Mouse (Mus musculus): ENCODE results near the gene Metrnl. TPM values are rescaled to one million over a fixed set of nuclear protein-coding genes. Genes with fewer than 3 reads are reported as not detected.
A peak's percentile ranks its signal among the peaks of the same experiment; 100 is the strongest.

The Metrnl gene
- polyA plus RNA-seq, 1 experiment from 2014 or later: 18.9 TPM

DNA sequence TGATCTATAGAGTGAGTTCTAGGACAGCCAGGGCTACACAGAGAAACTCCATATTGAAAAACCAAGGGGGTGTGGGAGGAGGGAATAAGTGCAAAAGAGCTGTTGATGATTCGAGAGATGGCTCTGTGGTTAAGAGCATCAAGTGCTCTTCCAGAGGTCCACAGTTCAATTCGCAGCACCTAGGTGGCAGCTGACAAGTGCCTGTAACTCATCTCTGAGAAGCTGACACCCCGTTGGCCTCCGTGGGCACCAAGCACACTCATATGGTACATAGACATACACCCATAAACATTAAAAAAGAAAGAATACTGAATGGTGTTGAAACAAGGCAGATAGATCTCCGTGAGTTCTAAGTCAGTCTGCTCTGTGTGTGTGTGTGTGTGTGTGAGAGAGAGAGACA is 32.6 kb upstream of the Metrnl start:
- WGBS: 98% methylated on average over 5 of the region's 5 CpGs
- no peak for ATAC-seq (ENCODE audit: low FRiP score, low read depth)
- Histone ChIP-seq H3K27ac (no peak overlapping the region), H3K4me3 (no peak overlapping the region), H3K36me3 (peaks cover 24% of the 10 kb centered on the region), H3K4me2 (replicated peaks) (no peak overlapping the region), H3K9ac (no peak overlapping the region), H3K9me3 (no peaks in the 10 kb centered on the region), H3K4me1 (0 out of 2 replicates have a peak, but pooled peaks cover 13% of the 10 kb centered on the region), H3K27me3 (no peaks in the 10 kb centered on the region)

DNA sequence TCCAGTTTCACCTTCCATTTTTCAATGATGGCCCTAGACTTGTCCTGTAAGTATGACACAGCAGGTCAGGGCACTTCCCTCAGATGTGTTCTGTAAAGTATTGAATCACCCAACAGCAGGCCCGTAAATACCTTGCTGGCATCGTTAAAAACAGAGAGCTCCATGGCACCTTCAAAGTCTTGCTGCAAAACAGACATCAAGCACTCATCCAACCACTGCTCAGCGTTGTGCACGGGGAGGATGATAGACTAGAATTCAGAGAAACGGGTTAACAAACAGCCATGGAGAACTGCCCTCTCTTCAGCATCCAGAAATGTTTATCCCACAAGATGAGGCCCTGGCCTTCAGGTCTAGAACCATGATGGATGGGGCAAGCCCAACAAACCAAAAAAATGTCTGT is 30.4 kb upstream of the Metrnl start:
- Histone ChIP-seq H3K4me2 (replicated peaks) (no peak overlapping the region), H3K27ac (no peak overlapping the region), H3K4me1 (0 out of 2 replicates have a peak, but pooled peaks cover 15% of the 10 kb centered on the region), H3K27me3 (no peaks in the 10 kb centered on the region), H3K9ac (no peak overlapping the region), H3K36me3 (peaks cover 16% of the 10 kb centered on the region), H3K9me3 (0 out of 2 replicates have a peak, but pooled peaks cover 3% of the 10 kb centered on the region), H3K4me3 (no peak overlapping the region)
- no peak for ATAC-seq (ENCODE audit: low FRiP score, low read depth)
- WGBS: 73% methylated on average over 5 of the region's 5 CpGs

- Histone ChIP-seq H3K27ac (peak overlapping the region; percentile 90), H3K9me3 (0 out of 2 replicates have a peak, but pooled peaks cover 6% of the 10 kb centered on the region), H3K9ac (peak overlapping the region; percentile 87), H3K4me3 (peak overlapping the region; percentile 62), H3K4me2 (replicated peaks) (peak overlapping the region; percentile 79), H3K36me3 (peaks cover 16% of the 10 kb centered on the region), H3K4me1 (0 out of 2 replicates have a peak, but pooled peaks cover 15% of the 10 kb centered on the region), H3K27me3 (no peaks in the 10 kb centered on the region)
- 2% methylated on average over 22 of the region's 22 CpGs for WGBS
- ATAC-seq (ENCODE audit: low FRiP score, low read depth): peak; percentile 34
Observed at GRCm38 (mm10) chr11:121672312-121672989, 28.9 kb upstream of the Metrnl start.

DNA sequence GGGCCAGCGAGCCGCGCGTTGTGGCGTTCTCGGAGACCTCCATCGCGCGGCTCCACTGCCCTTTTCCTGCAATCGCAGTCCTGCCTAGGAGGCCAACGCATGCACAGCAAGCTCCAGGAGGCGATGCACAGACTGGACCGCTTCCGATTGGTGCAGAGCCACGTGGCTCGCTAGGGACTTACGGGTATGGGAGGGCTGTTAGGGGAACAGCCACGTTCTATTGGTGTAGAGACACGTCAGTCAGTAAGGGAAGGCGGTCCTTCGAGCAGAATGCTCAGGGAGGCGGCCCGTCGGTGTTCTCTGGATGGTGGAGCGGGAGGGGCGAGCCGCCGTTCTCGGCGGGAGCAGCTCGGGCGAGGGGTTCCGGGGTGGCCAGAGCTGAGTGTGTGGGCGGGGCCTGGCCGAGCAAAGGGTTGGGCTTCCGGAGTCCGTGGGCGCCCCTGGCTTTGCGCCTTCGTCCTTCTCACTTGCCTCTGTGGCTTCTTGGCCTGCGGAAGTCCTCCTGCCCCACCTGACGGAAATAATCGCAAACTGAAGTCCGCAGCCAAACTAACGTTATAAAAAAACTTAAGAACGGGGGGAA is 28.3 kb upstream of the Metrnl start, which contains the start of gene B3gntl1:
Gene B3gntl1 (minus strand): TSS at position 164 of the 583 bp plus-strand sequence.
- Histone ChIP-seq H3K36me3 (peaks cover 10% of the 10 kb centered on the region), H3K9me3 (0 out of 2 replicates have a peak, but pooled peaks cover 6% of the 10 kb centered on the region), H3K9ac (peak within 1 kb of the TSS; percentile 87), H3K27me3 (no peaks in the 10 kb centered on the region), H3K4me1 (0 out of 2 replicates have a peak, but pooled peaks cover 15% of the 10 kb centered on the region), H3K4me3 (peak within 1 kb of the TSS; percentile 62), H3K27ac (peak within 1 kb of the TSS; percentile 90), H3K4me2 (replicated peaks) (peak within 1 kb of the TSS; percentile 79)
- ATAC-seq (ENCODE audit: low FRiP score, low read depth): peak; percentile 100
- under 1% methylated on average over 46 of the region's 46 CpGs for WGBS

DNA sequence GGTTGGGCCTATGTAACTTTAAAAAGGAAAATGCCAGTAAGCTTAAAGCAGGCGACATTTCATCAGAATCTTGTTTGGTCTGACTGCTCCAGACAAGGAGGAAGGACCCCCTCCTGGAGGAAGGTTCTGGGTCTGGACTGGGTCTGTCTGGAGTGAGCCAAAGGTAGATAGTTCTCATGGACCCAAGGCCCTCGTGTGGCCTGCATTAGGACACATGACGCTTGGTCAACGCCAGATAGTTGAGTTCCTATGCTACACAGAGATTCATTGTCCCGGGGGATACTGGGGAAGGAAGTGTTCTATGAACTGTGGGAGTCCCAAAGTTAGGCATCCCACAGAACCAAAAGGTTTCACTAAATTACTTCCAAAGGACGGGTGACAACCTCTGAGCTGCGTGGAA is 27.7 kb upstream of the Metrnl start:
- 73% methylated on average over 7 of the region's 7 CpGs for WGBS
- Histone ChIP-seq H3K9me3 (0 out of 2 replicates have a peak, but pooled peaks cover 6% of the 10 kb centered on the region), H3K9ac (peak overlapping the region; percentile 60), H3K4me3 (peak overlapping the region; percentile 62), H3K4me2 (replicated peaks) (peak overlapping the region; percentile 79), H3K27ac (peak overlapping the region; percentile 87), H3K4me1 (0 out of 2 replicates have a peak, but pooled peaks cover 15% of the 10 kb centered on the region), H3K36me3 (peaks cover 8% of the 10 kb centered on the region), H3K27me3 (no peaks in the 10 kb centered on the region)
- ATAC-seq (ENCODE audit: low FRiP score, low read depth): peak; percentile 7

DNA sequence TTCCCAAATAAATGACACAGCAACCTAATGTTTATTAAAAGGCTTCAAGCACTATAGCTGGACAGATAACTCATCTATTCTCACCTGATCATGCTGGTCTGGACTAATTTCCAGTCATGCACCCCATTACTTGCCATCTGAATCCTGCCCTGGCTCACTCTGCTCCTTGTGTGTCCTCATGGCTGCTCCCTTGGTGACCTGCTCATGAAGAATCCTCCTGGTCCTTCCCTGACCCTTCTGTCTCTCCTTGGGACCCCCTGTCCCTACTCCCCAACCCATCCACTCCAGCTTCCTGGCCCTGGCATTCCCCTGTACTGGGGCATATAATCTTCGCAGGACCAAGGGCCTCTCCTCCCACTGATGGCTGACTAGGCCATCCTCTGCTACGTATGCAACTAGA is 24.5 kb upstream of the Metrnl start:
- 89% methylated on average over 2 of the region's 2 CpGs for WGBS
- Histone ChIP-seq H3K27ac (no peak overlapping the region), H3K4me2 (replicated peaks) (no peak overlapping the region), H3K9me3 (0 out of 2 replicates have a peak, but pooled peaks cover 6% of the 10 kb centered on the region), H3K4me3 (no peak overlapping the region), H3K4me1 (0 out of 2 replicates have a peak, but pooled peaks cover 12% of the 10 kb centered on the region), H3K9ac (no peak overlapping the region), H3K27me3 (no peaks in the 10 kb centered on the region), H3K36me3 (no peaks in the 10 kb centered on the region)
- no peak for ATAC-seq (ENCODE audit: low FRiP score, low read depth)

DNA sequence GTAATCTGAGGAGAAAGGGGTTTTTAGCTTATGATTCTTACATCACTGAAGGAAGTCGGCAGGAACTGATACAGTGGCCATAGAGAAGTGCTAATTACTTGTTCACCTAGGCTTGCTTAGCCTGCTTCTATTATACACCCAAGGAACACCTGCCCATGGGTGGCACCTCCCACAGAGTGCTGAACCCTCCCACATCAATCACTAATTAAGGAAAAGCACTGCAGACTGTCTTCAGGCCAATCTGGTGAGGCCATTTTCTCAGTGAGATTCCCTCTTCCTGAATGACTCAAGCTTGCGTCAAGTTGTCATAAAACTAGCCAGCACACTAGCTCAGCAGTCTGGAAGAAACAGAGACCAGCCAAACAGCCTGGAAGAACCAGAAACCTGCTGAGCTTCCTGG is 21.8 kb upstream of the Metrnl start:
- no peaks in the 10 kb centered on the region for H3K4me1 ChIP-seq
- no peaks in the 10 kb centered on the region for H3K36me3 ChIP-seq
- no peak for ATAC-seq (ENCODE audit: low FRiP score, low read depth)
- WGBS: 68% methylated on average over 2 of the region's 2 CpGs
- no peak overlapping the region for H3K4me2 ChIP-seq (replicated peaks)
- no peak overlapping the region for H3K9ac ChIP-seq
- H3K27me3 ChIP-seq: no peaks in the 10 kb centered on the region
- no peak overlapping the region for H3K27ac ChIP-seq
- H3K9me3 ChIP-seq: 0 out of 2 replicates have a peak, but pooled peaks cover 6% of the 10 kb centered on the region
- no peak overlapping the region for H3K4me3 ChIP-seq

DNA sequence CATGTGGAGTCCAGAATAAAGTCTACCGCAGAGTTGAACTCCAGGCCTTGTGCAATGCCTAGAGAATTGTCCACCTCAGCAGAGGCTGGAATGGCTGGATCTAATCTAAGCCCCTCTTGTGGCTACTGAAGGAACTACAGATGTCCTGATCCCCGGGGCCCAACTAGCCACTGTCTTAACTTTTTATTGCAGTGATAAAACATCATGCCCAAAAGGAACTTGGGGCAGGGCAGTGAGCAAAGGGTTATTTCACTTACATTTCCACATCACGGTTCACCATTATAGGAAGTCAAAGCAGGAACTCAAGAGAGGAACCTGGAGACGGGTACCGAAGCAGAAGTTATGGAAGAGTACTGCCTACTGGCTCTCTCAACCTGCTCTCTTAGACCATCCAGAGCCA is 20.6 kb upstream of the Metrnl start:
- no peak overlapping the region for H3K9ac ChIP-seq
- 0 out of 2 replicates have a peak, but pooled peaks cover 4% of the 10 kb centered on the region for H3K9me3 ChIP-seq
- H3K27ac ChIP-seq: no peak overlapping the region
- 67% methylated on average over 5 of the region's 5 CpGs for WGBS
- no peak overlapping the region for H3K4me3 ChIP-seq
- no peaks in the 10 kb centered on the region for H3K27me3 ChIP-seq
- H3K4me2 ChIP-seq (replicated peaks): no peak overlapping the region
- H3K36me3 ChIP-seq: no peaks in the 10 kb centered on the region
- no peak for ATAC-seq (ENCODE audit: low FRiP score, low read depth)
- no peaks in the 10 kb centered on the region for H3K4me1 ChIP-seq

- Histone ChIP-seq H3K4me2 (replicated peaks) (no peak overlapping the region), H3K4me3 (no peak overlapping the region)
- WGBS: 60% methylated on average over 3 of the region's 3 CpGs
Observed at GRCm38 (mm10) chr11:121683243-121683642, 18.1 kb upstream of the Metrnl start.

DNA sequence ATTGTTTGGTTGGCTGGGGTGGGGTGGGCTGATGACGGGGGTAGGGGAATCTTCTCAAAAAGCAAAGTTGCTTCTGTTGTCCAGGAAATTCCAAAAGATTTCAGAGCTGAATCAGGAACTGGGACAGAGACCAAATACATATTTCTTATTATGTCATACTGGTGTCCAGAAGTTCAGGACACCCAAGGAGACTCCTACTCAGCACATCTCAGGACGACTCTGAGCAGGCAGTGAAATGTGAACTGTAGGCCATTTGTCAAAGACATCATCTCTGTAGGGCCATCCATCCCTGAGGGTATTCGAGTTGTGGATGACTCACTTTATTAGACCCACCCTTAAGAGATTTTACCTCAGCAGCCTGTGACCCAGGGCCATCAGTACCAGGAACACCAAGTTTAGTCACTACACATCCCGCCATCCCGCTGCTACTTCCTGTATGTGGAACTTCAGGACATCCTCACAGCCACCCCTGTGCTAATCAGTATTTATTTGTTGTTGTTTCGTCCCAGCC is 15.8 kb upstream of the Metrnl start:
- Histone ChIP-seq H3K27me3 (no peaks in the 10 kb centered on the region), H3K4me2 (replicated peaks) (no peak overlapping the region), H3K9me3 (no peaks in the 10 kb centered on the region), H3K9ac (no peak overlapping the region), H3K4me1 (peaks cover 16% of the 10 kb centered on the region), H3K27ac (no peak overlapping the region), H3K4me3 (no peak overlapping the region), H3K36me3 (no peaks in the 10 kb centered on the region)
- 70% methylated on average over 6 of the region's 6 CpGs for WGBS
- no peak for ATAC-seq (ENCODE audit: low FRiP score, low read depth)

More at GRCm38 (mm10) chr11:121683243-121683642, 18.1 kb upstream of the Metrnl start:
- ATAC-seq (ENCODE audit: low FRiP score, low read depth): no peak
- no peaks in the 10 kb centered on the region for H3K36me3 ChIP-seq
- no peaks in the 10 kb centered on the region for H3K27me3 ChIP-seq
- H3K9ac ChIP-seq: no peak overlapping the region
- H3K27ac ChIP-seq: no peak overlapping the region
- H3K9me3 ChIP-seq: no peaks in the 10 kb centered on the region
- H3K4me1 ChIP-seq: peaks cover 16% of the 10 kb centered on the region

DNA sequence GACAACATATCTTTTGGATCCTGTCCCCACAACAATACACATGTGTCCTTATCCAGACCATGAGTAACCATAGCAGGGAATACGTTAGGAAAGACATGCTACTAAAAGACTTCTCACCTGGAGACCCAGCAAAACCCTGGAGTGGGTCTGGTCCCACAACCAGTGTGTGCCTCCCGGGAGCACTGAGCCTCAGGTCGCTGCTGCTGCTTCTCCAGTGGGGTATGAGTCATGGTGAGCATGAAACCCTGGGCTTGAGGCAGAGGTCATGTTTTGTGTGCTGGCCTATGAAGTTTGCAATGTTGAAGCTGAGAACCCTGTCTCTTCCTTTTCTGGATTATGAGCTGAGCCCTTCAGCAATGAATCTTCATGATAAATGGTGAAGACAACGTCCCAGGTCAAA is 15.3 kb upstream of the Metrnl start:
- 79% methylated on average over 4 of the region's 4 CpGs for WGBS
- Histone ChIP-seq H3K9ac (no peak overlapping the region), H3K4me2 (replicated peaks) (no peak overlapping the region), H3K4me3 (no peak overlapping the region), H3K36me3 (no peaks in the 10 kb centered on the region), H3K4me1 (peaks cover 16% of the 10 kb centered on the region), H3K9me3 (no peaks in the 10 kb centered on the region), H3K27ac (no peak overlapping the region), H3K27me3 (no peaks in the 10 kb centered on the region)
- no peak for ATAC-seq (ENCODE audit: low FRiP score, low read depth)

- Histone ChIP-seq H3K9me3 (no peaks in the 10 kb centered on the region), H3K27me3 (no peaks in the 10 kb centered on the region), H3K27ac (no peak overlapping the region), H3K4me2 (replicated peaks) (no peak overlapping the region), H3K4me3 (no peak overlapping the region), H3K9ac (no peak overlapping the region), H3K36me3 (no peaks in the 10 kb centered on the region), H3K4me1 (peaks cover 16% of the 10 kb centered on the region)
- peak; percentile 32; the same call in 1 of the 2 replicates for ATAC-seq (ENCODE audit: low FRiP score, low read depth)
- WGBS: 45% methylated on average over 5 of the region's 5 CpGs
Observed at GRCm38 (mm10) chr11:121686674-121687073, 14.7 kb upstream of the Metrnl start.
